Mouse (Mus musculus) cerebellum, adult 2 months (tissue): ENCODE measurements at regions not wholly inside any gene's neighbourhood (a gene's known extent, or its start where the extent isn't known, plus 50 kb on each side); places are given as distances from the start of the nearest gene placed in this dataset.

Experiments used
- DNase-seq, 2 experiments: peaks; one replicate each; pipeline ENCODE4 v3.0.0; 2021
- H3K27ac ChIP-seq: fragments of 200-500 bp; 2 replicates; pipeline ENCODE4 v1.5.1; 2012; ENCODE audit warnings: low read length, control low read depth, inconsistent platforms; ENCODE audit not compliant: insufficient read depth
- H3K27me3 ChIP-seq: fragments of 200-500 bp; 2 replicates; pipeline ENCODE4 v1.6.1; 2012; ENCODE audit warnings: inconsistent platforms, mild to moderate bottlenecking, low read length, moderate library complexity; ENCODE audit not compliant: control insufficient read depth, insufficient read depth
- H3K4me1 ChIP-seq: fragments of 200-500 bp; 2 replicates; pipeline ENCODE4 v1.6.1; 2011; ENCODE audit warnings: low read length; ENCODE audit not compliant: control insufficient read depth, insufficient read depth
- H3K4me3 ChIP-seq: fragments of 200-500 bp; replicated peaks from 2 replicates; pipeline ENCODE3; 2011; ENCODE audit warnings: mild to moderate bottlenecking, low read depth, low read length, control low read depth; ENCODE audit not compliant: insufficient read depth
- CTCF ChIP-seq: fragments of 200-500 bp; IDR thresholded peaks from 2 replicates; pipeline ENCODE4 v1.5.1; 2011; ENCODE audit warnings: low read depth, mild to moderate bottlenecking, control low read depth, low read length, moderate library complexity, borderline replicate concordance; ENCODE audit not compliant: insufficient read depth
- POLR2A ChIP-seq: fragments of 200-500 bp; IDR thresholded peaks from 2 replicates; pipeline ENCODE4 v1.6.1; 2011; ENCODE audit warnings: low read length, control low read depth, borderline replicate concordance; ENCODE audit not compliant: insufficient read depth
- WGBS: fragments of 180-500 bp; shearing (Covaris S2); methylation state at CpG from one replicate; pipeline ENCODE4 v1.1.7; 2018; 5-methylcytosine and 5-hydroxymethylcytosine counted together

DNA sequence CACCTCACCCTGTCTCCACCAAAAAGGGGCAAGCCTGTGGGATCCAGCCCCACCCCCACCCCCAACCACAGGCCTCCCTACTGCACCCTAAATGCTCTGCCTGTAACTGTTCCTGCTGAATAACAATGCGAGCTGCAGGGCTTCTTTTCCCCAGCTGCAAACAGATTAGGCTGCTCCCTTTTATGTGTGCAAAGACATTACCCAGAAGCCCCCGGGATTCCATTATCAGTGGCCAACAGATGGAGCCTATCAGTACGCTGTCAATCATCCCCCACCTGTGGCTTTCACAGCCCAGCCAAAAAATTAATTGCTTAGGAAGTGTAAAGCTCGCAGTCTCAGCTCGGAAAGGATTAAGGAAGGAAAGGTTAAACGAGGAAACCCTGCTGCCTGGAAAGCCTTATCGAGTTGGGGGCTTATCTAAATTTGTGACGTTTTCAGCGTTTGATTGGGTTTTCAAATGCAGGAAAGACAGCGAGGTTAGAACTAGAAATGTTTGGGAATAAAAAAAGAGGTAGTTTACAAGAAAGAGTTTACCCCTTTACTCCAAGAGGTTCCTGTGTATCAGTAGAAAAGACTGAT is 263.2 kb upstream of the Myo3a start:
- no peak overlapping the region for H3K27ac ChIP-seq
- H3K4me3 ChIP-seq = no peak overlapping the region
- no peak for TF ChIP-seq CTCF
- no peak for TF ChIP-seq POLR2A
- no peaks in the 10 kb centered on the region for H3K27me3 ChIP-seq
- WGBS = 2% methylated on average over 10 of the region's 10 CpGs
- no peaks in the 10 kb centered on the region for H3K4me1 ChIP-seq
- peak in 1 of 2 experiments; percentile 21 for DNase-seq

DNA sequence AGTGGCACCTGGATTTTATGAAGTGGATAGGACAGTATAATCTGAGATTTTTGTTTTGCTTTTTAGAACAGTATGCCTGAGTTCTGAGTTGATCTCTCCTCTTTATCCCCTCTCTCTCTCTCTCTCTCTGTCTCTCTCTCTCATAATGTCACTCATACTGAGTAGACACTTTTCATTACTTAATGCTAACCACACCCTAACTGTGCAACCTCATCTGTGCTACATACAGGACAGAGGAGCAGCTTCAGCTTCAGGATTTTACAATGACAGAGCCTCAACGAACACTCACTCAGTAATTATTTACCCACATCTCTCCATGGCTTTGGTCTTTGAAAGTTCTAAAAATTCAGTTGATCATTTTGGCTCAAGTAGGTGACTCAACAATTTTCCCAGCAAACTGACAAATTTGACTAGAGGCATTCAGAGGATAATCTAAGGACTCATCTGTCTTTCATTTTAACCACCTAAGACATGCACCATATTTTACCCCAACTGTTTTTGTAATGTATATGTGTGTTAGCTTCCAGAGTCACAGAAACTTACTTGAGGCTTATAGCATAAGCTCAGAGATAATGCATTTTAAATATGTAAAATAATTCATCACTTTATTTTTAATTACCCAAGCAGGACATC is 256.4 kb upstream of the Myo3a start:
- Histone ChIP-seq H3K27ac (no peak overlapping the region), H3K4me3 (no peak overlapping the region), H3K4me1 (no peaks in the 10 kb centered on the region), H3K27me3 (no peaks in the 10 kb centered on the region)
- TF ChIP-seq CTCF (no peak), POLR2A (no peak)
- WGBS = 76% methylated on average over 1 of the region's 1 CpGs
- no peak for DNase-seq

- H3K4me3 ChIP-seq = no peak overlapping the region
- no peaks in the 10 kb centered on the region for H3K27me3 ChIP-seq
- no peak for DNase-seq
- no peak overlapping the region for H3K27ac ChIP-seq
- no peak for TF ChIP-seq CTCF
- H3K4me1 ChIP-seq = no peaks in the 10 kb centered on the region
- WGBS = 27% methylated on average over 3 of the region's 3 CpGs
Measured at GRCm38 (mm10) chr2:21974599-21974998, 252.7 kb upstream of the Myo3a start.

GRCm38 (mm10) chr2:21975547-21975946 is 251.8 kb upstream of the Myo3a start:
- Histone ChIP-seq H3K4me3 (no peak overlapping the region), H3K4me1 (no peaks in the 10 kb centered on the region), H3K27ac (no peak overlapping the region), H3K27me3 (no peaks in the 10 kb centered on the region)
- TF ChIP-seq POLR2A (no peak), CTCF (no peak)
- DNase-seq = no peak
- WGBS = 56% methylated on average over 1 of the region's 1 CpGs

DNA sequence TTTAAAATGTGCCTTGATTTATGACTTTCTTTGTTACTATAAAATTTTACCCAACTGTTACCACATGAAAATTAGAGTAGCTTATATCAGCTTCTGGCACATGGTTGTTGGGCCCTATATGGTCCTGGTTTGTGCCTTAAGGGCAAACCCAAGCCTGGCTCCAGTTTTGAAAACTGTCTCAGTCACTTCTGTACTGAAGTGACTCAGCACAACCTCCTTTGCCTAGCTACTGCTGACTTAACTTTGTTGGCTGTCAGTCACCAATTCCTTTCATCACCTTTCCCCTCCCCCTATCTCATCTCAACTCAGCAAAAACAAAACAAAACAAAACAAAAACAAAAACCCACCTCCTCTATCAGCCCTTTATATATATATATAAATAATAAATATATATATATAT is 251.0 kb upstream of the Myo3a start:
- Histone ChIP-seq H3K27ac (no peak overlapping the region), H3K4me1 (no peaks in the 10 kb centered on the region), H3K27me3 (no peaks in the 10 kb centered on the region), H3K4me3 (no peak overlapping the region)
- no peak for DNase-seq
- TF ChIP-seq CTCF (no peak), POLR2A (no peak)

DNA sequence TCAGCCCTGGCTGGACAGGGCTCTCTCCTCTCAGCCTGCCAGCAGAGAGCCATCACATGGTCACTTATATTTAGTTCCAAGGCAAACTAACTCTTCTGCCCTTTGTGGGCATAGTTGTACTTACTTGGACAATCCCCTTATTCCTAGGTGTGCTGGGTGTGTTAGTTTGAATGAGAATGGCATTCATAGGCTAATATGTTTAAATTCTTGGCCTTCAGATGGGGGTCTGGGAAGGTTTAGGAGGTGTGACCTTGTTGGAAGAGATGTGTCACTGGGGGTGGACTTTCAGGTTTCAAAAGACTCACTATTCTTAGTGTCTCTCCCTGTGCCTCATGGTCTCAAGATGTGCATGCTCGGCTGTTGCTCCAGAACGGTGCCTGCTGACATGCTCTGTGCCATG is 250.5 kb upstream of the Myo3a start:
- no peak for TF ChIP-seq POLR2A
- TF ChIP-seq CTCF = no peak
- Histone ChIP-seq H3K4me3 (no peak overlapping the region), H3K4me1 (no peaks in the 10 kb centered on the region), H3K27me3 (no peaks in the 10 kb centered on the region), H3K27ac (no peak overlapping the region)
- DNase-seq = no peak
- 86% methylated on average over 2 of the region's 2 CpGs for WGBS

GRCm38 (mm10) chr2:21980177-21980576 is 247.1 kb upstream of the Myo3a start:
- H3K4me1 ChIP-seq = no peaks in the 10 kb centered on the region
- H3K4me3 ChIP-seq = no peak overlapping the region
- no peak overlapping the region for H3K27ac ChIP-seq
- H3K27me3 ChIP-seq = no peaks in the 10 kb centered on the region
- WGBS = 80% methylated on average over 9 of the region's 9 CpGs
- DNase-seq = no peak
- TF ChIP-seq CTCF = no peak

DNA sequence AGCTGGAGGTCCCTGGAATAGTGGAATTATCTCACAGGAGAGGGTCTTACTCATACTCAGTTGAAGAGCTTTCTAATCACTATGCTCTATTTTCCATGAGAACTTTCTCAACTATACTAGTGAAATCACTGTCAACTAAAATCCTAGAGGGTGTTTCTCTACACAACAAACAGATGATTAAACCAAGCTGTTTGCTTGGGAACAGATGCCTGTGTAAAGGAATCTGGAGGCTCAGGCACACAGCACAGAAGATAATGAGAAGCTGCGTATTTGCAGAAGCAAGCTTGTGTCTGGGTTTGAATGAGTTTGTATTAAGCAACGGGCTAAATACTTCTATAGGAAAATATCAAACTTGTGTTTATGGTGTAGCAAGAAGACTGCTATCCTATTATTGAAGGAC is 202.9 kb upstream of the Myo3a start:
- H3K4me3 ChIP-seq = no peak overlapping the region
- H3K27ac ChIP-seq = no peak overlapping the region
- no peaks in the 10 kb centered on the region for H3K27me3 ChIP-seq
- TF ChIP-seq CTCF (no peak), POLR2A (no peak)
- no peaks in the 10 kb centered on the region for H3K4me1 ChIP-seq
- 90% methylated on average over 2 of the region's 2 CpGs for WGBS
- DNase-seq = no peak
